Mouse (Mus musculus): ENCODE results near the gene Spry1. TPM values are rescaled to one million over a fixed set of nuclear protein-coding genes. Genes with fewer than 3 reads are reported as not detected.

The Spry1 gene
- total RNA-seq, 2 experiments from 2014 or later = 15.5 to 21.9 TPM

GRCm38 (mm10) chr3:37641796-37642680, 2.3 kb downstream of the Spry1 start:
- peak; percentile 42 for DNase-seq (ENCODE audit: low spot score)

- DNase-seq (ENCODE audit: low spot score) = peak; percentile 71
Observed at GRCm38 (mm10) chr3:37642681-37643214, 3.0 kb downstream of the Spry1 start.

GRCm38 (mm10) chr3:37643411-37643810, 3.7 kb downstream of the Spry1 start:
- DNase-seq (ENCODE audit: low spot score) = no peak

- DNase-seq (ENCODE audit: low spot score) = no peak
Observed at GRCm38 (mm10) chr3:37643903-37644302, 4.2 kb downstream of the Spry1 start.

- no peak for DNase-seq (ENCODE audit: low spot score)
Observed at GRCm38 (mm10) chr3:37645061-37645460, 5.3 kb downstream of the Spry1 start.

- DNase-seq (ENCODE audit: low spot score) = no peak
Observed at GRCm38 (mm10) chr3:37646221-37646620, 6.5 kb downstream of the Spry1 start.

- no peak for DNase-seq (ENCODE audit: low spot score)
Observed at GRCm38 (mm10) chr3:37647225-37647624, 7.5 kb downstream of the Spry1 start.

- no peak for DNase-seq (ENCODE audit: low spot score)
Observed at GRCm38 (mm10) chr3:37648244-37648643, 8.5 kb downstream of the Spry1 start.

- DNase-seq (ENCODE audit: low spot score) = no peak
Observed at GRCm38 (mm10) chr3:37649281-37649680, 9.5 kb downstream of the Spry1 start.

- no peak for DNase-seq (ENCODE audit: low spot score)
Observed at GRCm38 (mm10) chr3:37652537-37652936, 12.8 kb downstream of the Spry1 start.

GRCm38 (mm10) chr3:37653935-37654729, 14.4 kb downstream of the Spry1 start:
- DNase-seq (ENCODE audit: low spot score) = no peak

- no peak for DNase-seq (ENCODE audit: low spot score)
Observed at GRCm38 (mm10) chr3:37654787-37655186, 15.0 kb downstream of the Spry1 start.

- DNase-seq (ENCODE audit: low spot score) = no peak
Observed at GRCm38 (mm10) chr3:37655933-37656633, 16.3 kb downstream of the Spry1 start.

- no peak for DNase-seq (ENCODE audit: low spot score)
Observed at GRCm38 (mm10) chr3:37657009-37657408, 17.3 kb downstream of the Spry1 start.

GRCm38 (mm10) chr3:37658155-37658554, 18.4 kb downstream of the Spry1 start:
- DNase-seq (ENCODE audit: low spot score) = no peak

GRCm38 (mm10) chr3:37659621-37660020, 19.9 kb downstream of the Spry1 start:
- no peak for DNase-seq (ENCODE audit: low spot score)

GRCm38 (mm10) chr3:37666291-37667118, 26.8 kb downstream of the Spry1 start:
- no peak for DNase-seq (ENCODE audit: low spot score)

- DNase-seq (ENCODE audit: low spot score) = no peak
Observed at GRCm38 (mm10) chr3:37667119-37667467, 27.3 kb downstream of the Spry1 start.

GRCm38 (mm10) chr3:37667736-37668135, 28.0 kb downstream of the Spry1 start:
- DNase-seq (ENCODE audit: low spot score) = no peak

- no peak for DNase-seq (ENCODE audit: low spot score)
Observed at GRCm38 (mm10) chr3:37668652-37669051, 28.9 kb downstream of the Spry1 start.

- no peak for DNase-seq (ENCODE audit: low spot score)
Observed at GRCm38 (mm10) chr3:37669100-37669499, 29.4 kb downstream of the Spry1 start.

All from gastrocnemius, adult 18-20 months (tissue).